Mouse (Mus musculus): ENCODE data around the gene Acat2.
"Not testable (repeated sequence)": the region's sequence is repeated elsewhere in the genome, so short reads cannot be mapped to it uniquely, and the experiment has no call there.

Gene Acat2

GRCm38 (mm10) chr17:12959377-12959776 lies 1.2 kb downstream of the Acat2 start:
- DNase-seq (ENCODE audit: low read depth, low spot score): not testable (repeated sequence)

DNA sequence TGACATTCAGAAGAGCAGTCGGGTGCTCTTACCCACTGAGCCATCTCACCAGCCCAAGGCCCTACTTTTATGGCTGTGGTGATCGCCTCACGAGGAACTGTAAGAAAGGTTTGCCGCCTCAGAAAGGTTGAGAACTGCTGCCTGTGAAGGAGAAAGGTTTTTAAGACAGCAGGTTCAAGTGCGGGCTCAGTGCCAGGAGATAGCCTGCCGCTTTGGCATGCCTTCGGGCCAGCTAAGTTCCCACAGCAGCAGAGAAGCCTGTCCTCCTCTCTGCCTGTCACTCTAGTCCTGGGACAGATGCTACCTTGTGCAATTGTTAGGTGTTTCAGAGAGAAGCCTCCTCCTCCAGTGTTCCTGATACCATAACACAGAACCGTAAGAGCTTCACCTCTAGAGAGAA lies 3.9 kb downstream of the Acat2 start:
- DNase-seq (ENCODE audit: low read depth, low spot score): no peak

DNA sequence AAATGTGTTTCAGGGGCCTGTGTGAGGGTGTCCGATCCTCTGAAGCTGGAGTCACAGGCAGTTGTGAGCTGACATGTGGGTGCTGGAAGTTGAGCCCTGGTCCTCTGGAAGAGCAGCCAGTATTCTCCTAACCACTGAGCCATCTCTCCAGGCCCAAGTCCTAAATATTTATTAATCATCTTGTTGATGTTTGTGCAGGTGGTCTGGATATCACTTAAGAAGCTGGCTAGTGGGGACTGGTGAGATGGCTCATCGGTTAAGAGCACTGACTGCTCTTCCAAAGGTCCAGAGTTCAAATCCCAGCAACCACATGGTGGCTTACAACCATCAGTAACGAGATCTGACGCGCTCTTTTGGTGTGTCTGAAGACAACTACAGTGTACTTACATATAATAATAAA lies 10.9 kb downstream of the Acat2 start:
- DNase-seq (ENCODE audit: low read depth, low spot score): no peak

DNA sequence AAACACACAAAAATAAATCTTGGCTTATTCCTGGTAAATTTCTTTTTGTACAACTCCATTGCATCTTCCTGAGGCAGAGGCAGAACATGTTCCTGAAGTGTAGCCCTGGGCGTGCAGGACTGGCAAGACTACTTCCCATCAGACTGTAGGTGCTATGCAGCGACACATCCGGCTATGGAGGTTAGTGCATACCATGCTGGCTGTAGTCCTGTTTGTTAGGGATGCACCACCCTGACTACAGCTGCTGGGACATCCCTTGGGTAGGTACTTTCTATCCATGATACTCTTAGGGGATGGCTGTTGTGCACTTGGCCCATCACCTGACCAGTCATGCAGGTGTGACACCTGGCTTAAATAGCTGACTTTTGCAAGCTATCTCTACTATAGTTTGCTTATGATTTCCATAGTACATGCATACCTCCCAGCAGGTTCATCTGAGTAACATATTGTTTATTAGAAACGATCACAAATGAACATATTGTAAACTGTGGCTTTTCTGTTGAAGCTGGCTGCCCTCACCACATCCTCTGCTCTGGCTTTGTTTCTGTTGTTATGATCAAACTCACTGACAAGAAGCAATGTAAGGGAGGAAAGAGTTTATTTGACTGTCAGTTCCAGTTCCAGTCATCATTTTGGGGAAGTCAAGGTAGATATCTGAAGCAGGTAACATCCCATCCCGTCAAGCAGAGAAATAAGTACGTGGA lies 17.9 kb downstream of the Acat2 start:
- DNase-seq (ENCODE audit: low read depth, low spot score): no peak

DNA sequence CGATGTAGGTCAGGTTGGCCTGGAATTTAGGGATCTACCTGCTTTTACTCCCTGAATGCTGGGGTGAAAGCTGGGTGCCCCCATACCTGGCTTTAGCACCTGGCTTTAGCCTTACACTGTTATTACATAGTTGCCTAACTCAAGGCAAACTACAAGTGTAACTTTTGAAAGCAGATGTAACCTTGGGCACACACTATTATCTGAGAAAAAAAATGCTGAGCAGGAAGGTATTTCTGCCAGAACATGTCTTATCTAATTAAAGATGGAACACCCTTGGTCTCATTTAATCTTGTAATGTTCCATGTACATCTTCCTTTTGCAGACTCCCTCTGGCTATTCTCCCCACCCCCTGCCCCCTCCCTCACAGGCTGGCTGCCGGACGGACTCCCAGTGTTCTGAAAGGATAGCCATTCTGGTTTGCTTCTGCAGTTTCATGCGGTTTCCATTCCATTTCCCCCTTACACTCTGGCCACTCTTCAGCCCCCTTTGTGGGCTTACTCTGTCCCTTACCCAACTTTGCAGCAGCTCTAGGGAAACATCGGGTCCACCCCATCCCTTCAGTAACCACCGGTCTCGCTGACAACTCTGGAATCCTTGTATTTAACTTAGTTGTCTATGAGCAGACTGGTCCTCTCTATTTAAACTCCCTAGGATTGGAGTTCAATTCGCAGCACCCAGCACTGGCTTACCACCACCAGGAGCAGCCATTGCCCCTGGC lies 18.8 kb downstream of the Acat2 start:
- no peak for DNase-seq (ENCODE audit: low read depth, low spot score)

DNA sequence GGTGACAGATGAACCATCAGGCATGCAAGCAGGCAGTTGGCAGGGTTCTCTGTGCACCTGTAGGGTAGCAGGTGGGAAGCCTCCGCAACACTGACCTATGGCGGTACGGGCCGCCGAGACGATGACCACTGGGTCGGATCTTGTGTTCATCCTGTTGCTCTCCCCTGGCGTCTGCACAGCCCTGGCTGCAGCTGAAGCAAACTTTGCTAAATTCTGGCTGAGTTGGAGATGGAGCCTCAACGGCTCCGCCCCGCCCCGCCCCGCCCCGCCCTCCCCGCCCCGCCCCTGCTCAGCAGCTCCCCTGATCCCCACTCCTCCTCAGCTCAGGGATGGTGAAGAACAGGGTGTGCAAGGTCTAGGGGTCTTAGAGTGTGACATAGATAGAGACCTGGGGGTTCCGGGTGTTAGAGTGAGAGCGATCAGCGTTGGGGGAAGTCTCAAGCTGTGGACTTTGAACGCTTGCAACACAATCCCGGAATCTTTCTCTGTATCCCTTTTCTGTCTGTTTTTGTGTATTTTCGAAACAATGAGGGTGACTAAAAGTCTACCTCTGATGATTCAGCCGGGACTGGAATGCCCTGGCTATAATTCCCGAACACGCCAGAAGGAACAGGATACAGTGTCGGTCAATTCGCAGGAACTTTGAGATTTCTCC lies 20.3 kb downstream of the Acat2 start, which contains the start of gene Acat3:
Gene Acat3 (minus strand): TSS at position 450 of the 655 bp plus-strand sequence.
- DNase-seq (ENCODE audit: low read depth, low spot score): no peak

GRCm38 (mm10) chr17:12939377-12940148 lies 21.0 kb downstream of the Acat2 start:
- not testable (repeated sequence) for DNase-seq (ENCODE audit: low read depth, low spot score)

DNA sequence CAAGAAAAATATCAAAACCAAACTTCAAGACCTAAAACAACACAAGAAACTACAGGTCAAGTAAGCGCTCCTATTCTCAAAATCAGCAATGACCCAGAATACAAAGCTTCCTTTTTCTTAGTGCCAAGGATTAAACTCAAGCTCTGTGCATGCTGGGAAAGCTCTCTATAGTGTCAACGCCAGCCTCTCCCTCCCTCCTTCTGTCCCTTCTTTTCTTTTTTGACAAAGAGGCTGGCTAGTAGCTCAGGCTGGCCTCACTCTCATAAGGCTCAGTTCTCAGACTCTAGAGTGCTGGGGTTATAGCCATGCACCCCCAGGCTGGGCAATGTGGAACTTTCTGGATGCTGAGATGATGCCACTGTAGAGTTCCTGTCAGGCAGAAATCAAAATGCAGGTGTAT lies 22.5 kb downstream of the Acat2 start:
- DNase-seq (ENCODE audit: low read depth, low spot score): no peak

DNA sequence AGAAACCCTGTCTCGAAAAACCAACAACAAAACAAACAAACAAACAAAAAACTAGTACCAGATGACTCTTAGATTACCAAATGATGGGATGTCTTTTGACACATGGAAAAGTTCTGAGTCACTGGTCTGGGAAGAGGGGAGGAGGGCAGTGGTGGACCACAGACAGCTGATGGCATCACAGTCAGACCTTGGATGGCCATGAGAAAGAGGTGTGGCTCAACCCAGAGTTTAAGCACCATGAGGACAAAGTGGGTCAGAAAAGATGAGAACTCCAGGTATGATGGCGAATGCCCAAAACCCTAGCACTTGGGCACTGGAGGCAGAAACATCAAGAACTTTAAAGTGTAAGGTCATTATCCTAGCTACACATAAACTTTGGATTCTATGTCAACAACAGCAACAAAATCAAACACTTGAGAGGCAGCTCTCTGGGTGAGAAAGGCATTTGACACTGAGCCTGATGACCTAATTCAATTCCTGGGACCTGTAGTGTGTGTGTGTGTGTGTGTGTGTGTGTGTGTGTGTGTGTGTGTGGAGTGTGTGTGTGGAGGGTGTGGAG lies 23.1 kb downstream of the Acat2 start:
- DNase-seq (ENCODE audit: low read depth, low spot score): no peak

DNA sequence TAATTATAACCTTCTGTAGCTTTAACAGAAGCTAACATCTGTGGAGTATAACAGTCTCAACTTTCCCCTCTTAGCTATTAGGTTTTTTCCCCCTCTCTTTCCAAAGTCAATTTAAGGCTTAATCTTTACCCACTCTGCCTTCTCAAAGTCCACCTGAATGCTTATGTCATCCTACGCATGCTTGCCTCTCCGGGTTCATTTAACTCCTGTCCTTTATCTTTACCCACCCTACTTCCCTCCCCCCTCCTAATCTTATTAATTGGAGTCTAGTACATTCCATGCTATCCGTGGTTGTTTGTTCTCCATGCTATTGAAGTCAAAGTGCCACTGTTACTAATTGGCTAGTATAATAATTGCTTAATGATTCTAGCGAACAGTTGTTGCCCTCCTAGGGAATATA lies 24.8 kb downstream of the Acat2 start:
- no peak for DNase-seq (ENCODE audit: low read depth, low spot score)

GRCm38 (mm10) chr17:12931576-12931975 lies 29.0 kb downstream of the Acat2 start:
- DNase-seq (ENCODE audit: low read depth, low spot score): not testable (repeated sequence)

GRCm38 (mm10) chr17:12925703-12926180 lies 34.8 kb downstream of the Acat2 start:
- no peak for DNase-seq (ENCODE audit: low read depth, low spot score)

DNA sequence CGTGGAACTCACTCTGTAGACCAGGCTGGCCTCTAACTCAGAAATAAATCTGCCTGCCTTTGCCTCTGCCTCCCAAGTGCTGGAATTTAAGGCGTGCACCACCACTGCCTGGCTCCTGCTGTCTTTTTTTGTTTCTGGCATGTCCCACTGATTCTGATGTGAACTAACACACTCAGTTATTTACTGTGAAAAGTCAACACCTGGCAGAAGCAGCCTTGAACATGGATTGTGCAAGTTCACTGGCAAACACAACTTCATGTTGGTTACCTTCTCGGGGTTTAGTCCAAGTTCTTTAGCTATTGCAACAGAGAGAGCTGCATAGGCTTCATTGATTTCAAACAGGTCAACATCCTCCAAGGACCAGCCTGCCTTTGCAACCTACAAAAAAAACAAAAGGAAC lies 35.5 kb downstream of the Acat2 start:
- DNase-seq (ENCODE audit: low read depth, low spot score): no peak

DNA sequence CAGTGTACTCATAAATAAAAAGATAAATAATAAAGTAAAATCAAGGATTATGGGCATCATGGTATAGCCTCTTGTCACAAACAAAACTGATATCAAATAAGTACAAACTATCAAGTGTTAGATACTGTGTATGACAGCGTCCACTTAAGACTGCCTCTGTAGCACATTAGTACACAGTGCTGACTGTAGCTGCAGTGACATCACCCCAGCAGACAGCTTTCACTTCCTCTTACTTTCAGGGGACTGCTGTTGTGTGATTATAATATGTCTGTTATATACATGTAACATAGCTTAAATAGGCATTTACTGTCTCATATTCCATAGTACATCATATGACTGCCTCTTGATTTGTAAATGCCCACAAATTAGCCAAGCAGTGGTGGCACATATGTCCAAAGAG lies 39.5 kb downstream of the Acat2 start:
- DNase-seq (ENCODE audit: low read depth, low spot score): no peak

DNA sequence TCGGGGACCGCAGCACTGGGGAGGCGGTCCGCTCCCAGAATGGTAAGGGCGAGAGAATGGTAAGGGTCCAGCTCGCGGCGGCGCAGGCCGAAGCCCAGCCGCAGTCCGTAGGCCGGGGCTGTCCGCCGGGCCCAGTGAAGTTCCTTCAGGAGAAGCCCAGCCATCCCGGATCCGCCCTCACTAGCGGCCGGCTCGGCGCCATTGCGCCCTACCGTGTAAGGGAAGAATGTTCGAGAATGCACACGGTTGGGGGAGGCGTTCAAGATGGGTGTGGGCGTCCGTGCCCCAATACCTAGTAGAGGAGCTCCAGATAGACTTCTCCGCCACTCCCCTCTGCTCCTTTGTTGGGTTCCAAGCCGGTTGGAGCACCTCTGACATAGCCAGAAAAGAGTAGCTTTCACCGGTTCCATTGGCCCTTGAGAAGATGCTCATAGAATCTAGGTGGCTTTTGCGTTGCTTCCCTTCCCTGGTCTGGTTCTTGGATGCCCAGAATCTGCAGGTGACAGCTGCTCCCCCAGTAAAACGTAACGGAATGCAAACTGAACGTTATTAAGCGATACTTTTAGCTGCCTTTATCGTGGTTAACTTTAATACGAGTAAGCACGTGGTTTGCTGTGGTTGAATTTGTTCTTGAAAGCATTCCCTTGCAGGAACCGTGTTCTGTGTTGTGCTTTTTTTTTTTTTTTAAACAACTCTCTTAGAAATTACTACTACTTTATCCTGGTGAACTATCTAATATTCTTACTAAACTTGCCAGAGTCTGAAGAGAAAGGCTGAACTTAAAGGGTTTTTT lies 43.8 kb downstream of the Acat2 start:
- peak; percentile 65 for DNase-seq (ENCODE audit: low read depth, low spot score)

- peak; percentile 98 for DNase-seq (ENCODE audit: low read depth, low spot score)
Measured at GRCm38 (mm10) chr17:12915881-12916583, 44.5 kb downstream of the Acat2 start, which contains the start of gene Mrpl18. Gene Mrpl18, minus strand, starts transcription at chr17:12916345.

GRCm38 (mm10) chr17:12915488-12915880 lies 45.1 kb downstream of the Acat2 start, which contains the start of gene Tcp1:
Gene Tcp1, plus strand, starts transcription at chr17:12915701.
- no peak for DNase-seq (ENCODE audit: low read depth, low spot score)

DNA sequence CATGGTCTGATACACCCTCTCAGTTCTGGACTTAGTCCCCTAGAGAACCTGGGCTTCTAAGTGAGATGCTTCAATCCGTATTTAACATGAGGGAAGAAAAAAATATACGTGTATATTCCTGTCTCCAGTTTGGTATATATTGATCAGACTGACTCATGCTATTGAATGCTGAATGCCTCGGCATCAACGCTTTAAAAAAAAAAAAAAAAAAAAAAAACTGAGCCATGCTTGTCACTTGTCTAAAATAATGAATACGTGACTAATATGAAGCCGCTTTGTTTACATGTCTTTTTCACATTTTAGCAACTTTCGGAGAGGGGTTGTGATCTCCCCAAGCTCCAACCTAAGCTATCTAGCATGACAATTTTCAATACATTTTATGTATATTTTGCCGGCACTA lies 50.2 kb downstream of the Acat2 start:
- DNase-seq (ENCODE audit: low read depth, low spot score): no peak

DNA sequence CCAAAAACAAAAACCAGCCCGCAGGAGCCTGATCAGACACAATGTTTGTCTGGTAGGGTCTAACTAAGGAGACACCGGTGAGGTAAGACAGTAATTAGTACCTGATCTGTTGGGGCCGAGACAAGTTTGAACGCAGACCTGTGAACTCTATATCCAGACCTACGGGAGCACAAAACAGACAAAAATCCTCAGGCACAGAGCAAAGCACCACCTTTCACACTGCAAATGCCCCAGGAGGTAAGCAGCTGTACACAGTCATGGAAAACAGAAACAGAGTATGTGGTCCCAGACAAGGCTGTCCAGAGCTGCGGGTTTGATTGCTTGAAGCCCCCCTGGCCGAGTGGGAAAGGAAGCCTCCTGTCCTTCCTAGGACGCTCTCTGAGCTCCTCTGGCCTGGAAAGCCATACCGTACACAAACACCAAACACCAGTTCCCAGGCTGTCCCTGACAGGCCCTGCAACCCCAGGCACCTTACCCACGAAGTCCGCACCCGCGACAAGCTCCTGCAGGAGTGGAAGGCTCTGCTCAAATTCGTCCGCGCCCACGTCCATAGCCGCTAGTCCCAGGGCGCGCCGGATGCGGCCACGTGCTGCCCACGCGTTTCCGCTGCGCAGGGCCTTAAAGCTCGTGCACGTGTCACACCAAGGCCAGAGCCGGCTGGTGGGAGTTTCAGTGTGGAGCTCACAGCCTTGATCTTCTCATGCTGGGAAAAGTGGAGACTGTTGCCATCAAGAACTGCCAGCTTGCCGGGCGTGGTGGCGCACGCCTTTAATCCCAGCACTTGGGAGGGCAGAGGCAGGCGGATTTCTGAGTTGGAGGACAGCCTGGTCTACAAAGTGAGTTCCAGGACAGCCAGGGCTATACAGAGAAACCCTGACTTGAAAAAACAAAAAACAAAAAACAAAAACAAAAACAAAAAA lies 50.9 kb downstream of the Acat2 start, which contains the start of gene Pnldc1:
Gene Pnldc1 (minus strand): TSS at position 870 of the 920 bp plus-strand sequence.
- no peak for DNase-seq (ENCODE audit: low read depth, low spot score)

Data from c-Kit-negative CD71-positive TER-119-positive erythroid progenitor cells, embryonic 14.5 days (primary cell).